Mouse (Mus musculus): ENCODE data around the gene Klk8. TPM values are rescaled to one million over a fixed set of nuclear protein-coding genes. Genes with fewer than 3 reads are reported as not detected.

Klk8 gene
- polyA plus RNA-seq, 1 experiment from 2014 or later: 31.0 TPM

DNA sequence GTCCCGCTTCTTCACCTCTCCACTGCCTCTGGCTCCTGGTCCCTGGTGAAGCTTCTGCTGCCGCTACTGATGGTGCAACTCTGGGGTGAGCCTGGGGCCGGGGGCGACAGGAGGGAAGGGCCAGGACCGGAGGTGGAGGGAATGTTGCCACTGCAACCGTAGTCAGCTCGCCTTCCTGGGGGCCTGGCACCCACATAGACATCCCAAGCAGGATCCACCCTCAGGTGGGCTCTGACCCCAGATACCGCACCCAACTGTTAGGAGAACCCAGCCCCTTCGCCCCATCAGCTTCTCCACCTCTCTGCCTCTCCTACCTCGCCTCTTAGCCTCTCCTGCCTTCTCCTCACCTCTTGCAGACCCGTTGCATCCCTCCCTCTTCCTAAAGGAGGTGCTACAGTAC lies 15.8 kb upstream of the Klk8 start:
- Histone ChIP-seq H3K4me1 (ENCODE audit: control insufficient read depth, insufficient read depth, low read length) (peaks cover 8% of the 10 kb centered on the region; the same call in 1 of the 2 replicates), H3K9ac (ENCODE audit: low read length) (no peak overlapping the region), H3K9me3 (replicated peaks; ENCODE audit: control insufficient read depth, low read length) (no peaks in the 10 kb centered on the region), H3K4me2 (ENCODE audit: low read depth, low read length) (peak overlapping the region; percentile 12; the same call in 1 of the 2 replicates), H3K27ac (ENCODE audit: low read length) (no peak overlapping the region; the same call in 1 of the 2 replicates), H3K27me3 (ENCODE audit: control insufficient read depth, insufficient read depth, low read length) (no peaks in the 10 kb centered on the region), H3K36me3 (ENCODE audit: control insufficient read depth, insufficient read depth, low read length) (no peaks in the 10 kb centered on the region), H3K4me3 (replicated peaks; ENCODE audit: low read length) (peak overlapping the region; percentile 13; the same call in 1 of the 2 replicates)
- ATAC-seq (ENCODE audit: insufficient read depth, low FRiP score): no peak
- 80% methylated on average over 11 of the region's 11 CpGs for WGBS

DNA sequence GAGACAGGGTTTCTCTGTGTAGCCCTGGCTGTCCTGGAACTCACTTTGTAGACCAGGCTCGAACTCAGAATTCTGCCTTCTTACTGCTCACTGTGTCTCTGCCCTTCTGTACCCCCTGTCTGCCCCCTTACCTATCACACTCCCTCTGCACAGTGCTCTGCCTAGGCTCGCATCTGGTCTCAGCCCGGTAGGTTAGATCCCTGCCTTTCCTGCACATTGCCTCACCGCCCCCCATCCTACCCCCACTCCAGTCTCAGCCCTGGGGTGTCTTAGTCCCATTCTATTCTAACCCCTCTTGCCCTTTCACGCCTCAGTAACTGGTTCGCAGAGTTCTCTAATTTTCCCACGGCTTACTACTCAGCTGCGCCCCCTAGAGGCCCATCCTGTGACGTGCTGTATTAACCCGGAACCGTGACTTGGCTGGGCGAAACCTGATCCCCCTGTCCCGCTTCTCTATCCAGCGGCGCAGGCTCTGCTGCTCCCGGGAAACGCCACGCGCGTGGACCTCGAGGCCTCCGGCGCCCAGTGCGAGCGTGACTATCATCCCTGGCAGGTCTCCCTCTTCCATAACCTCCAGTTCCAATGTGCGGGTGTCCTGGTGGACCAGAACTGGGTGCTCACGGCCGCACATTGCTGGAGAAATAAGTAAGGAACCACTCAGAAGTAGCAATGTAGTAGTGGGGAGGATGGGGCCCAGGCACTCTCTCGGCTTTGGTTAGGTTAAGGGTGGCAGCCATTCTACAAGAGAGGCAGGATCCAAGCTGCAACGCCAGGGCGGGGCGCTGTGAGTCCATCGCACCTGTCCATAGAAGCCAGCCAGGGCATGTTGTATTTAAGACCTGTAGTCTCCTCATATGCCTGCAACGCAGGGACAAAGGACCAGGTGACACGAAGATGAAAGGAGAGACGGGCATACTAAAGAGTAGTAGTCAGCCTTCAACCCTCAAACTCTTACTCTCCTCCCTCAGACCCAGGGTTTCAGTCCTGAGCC lies 14.8 kb upstream of the Klk8 start:
- H3K9me3 ChIP-seq (replicated peaks; ENCODE audit: control insufficient read depth, low read length): no peaks in the 10 kb centered on the region
- H3K36me3 ChIP-seq (ENCODE audit: control insufficient read depth, insufficient read depth, low read length): no peaks in the 10 kb centered on the region
- WGBS: 7% methylated on average over 36 of the region's 36 CpGs
- H3K27ac ChIP-seq (ENCODE audit: low read length): peak overlapping the region; percentile 55; the same call in 1 of the 2 replicates
- peaks cover 8% of the 10 kb centered on the region; the same call in 1 of the 2 replicates for H3K4me1 ChIP-seq (ENCODE audit: control insufficient read depth, insufficient read depth, low read length)
- peak overlapping the region; percentile 42 for H3K4me3 ChIP-seq (replicated peaks; ENCODE audit: low read length)
- H3K27me3 ChIP-seq (ENCODE audit: control insufficient read depth, insufficient read depth, low read length): no peaks in the 10 kb centered on the region
- ATAC-seq (ENCODE audit: insufficient read depth, low FRiP score): peak; percentile 74
- peak overlapping the region; percentile 69 for H3K9ac ChIP-seq (ENCODE audit: low read length)
- H3K4me2 ChIP-seq (ENCODE audit: low read depth, low read length): peak overlapping the region; percentile 82

GRCm38 (mm10) chr7:43785286-43785685 lies 12.1 kb upstream of the Klk8 start:
- no peaks in the 10 kb centered on the region for H3K9me3 ChIP-seq (replicated peaks; ENCODE audit: control insufficient read depth, low read length)
- no peak overlapping the region for H3K9ac ChIP-seq (ENCODE audit: low read length)
- WGBS: 82% methylated on average over 1 of the region's 1 CpGs
- H3K36me3 ChIP-seq (ENCODE audit: control insufficient read depth, insufficient read depth, low read length): no peaks in the 10 kb centered on the region
- H3K4me3 ChIP-seq (replicated peaks; ENCODE audit: low read length): no peak overlapping the region
- no peaks in the 10 kb centered on the region for H3K27me3 ChIP-seq (ENCODE audit: control insufficient read depth, insufficient read depth, low read length)
- no peak overlapping the region for H3K27ac ChIP-seq (ENCODE audit: low read length)
- no peak overlapping the region for H3K4me2 ChIP-seq (ENCODE audit: low read depth, low read length)
- peaks cover 8% of the 10 kb centered on the region; the same call in 1 of the 2 replicates for H3K4me1 ChIP-seq (ENCODE audit: control insufficient read depth, insufficient read depth, low read length)
- no peak for ATAC-seq (ENCODE audit: insufficient read depth, low FRiP score)

DNA sequence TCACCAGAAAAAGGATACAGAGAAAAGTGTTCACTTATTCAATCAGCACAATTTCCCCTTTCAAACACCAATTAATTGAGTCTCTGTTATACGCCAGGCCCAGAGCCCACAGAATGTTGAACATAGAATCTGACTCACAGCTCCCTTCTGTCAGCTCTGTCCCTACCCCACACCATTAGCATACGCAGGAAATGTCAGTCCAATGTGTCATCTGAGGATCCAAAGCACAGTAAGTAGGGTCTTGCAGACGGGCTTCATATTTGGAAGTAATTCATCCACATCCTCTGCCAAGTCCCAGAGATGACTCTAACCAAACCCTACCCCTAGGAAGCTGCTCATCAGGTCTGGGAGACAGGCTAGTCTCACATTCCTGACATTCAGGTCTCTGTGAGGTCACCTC lies 9.3 kb upstream of the Klk8 start:
- WGBS: 59% methylated on average over 3 of the region's 3 CpGs
- peaks cover under 1% of the 10 kb centered on the region; the same call in 1 of the 2 replicates for H3K4me1 ChIP-seq (ENCODE audit: control insufficient read depth, insufficient read depth, low read length)
- H3K9me3 ChIP-seq (replicated peaks; ENCODE audit: control insufficient read depth, low read length): no peaks in the 10 kb centered on the region
- H3K27ac ChIP-seq (ENCODE audit: low read length): no peak overlapping the region
- H3K4me3 ChIP-seq (replicated peaks; ENCODE audit: low read length): no peak overlapping the region
- no peak overlapping the region for H3K4me2 ChIP-seq (ENCODE audit: low read depth, low read length)
- H3K27me3 ChIP-seq (ENCODE audit: control insufficient read depth, insufficient read depth, low read length): no peaks in the 10 kb centered on the region
- no peaks in the 10 kb centered on the region for H3K36me3 ChIP-seq (ENCODE audit: control insufficient read depth, insufficient read depth, low read length)
- no peak overlapping the region for H3K9ac ChIP-seq (ENCODE audit: low read length)
- ATAC-seq (ENCODE audit: insufficient read depth, low FRiP score): no peak

- WGBS: 53% methylated on average over 2 of the region's 2 CpGs
- ATAC-seq (ENCODE audit: insufficient read depth, low FRiP score): no peak
Measured at GRCm38 (mm10) chr7:43789295-43789694, 8.1 kb upstream of the Klk8 start.

GRCm38 (mm10) chr7:43791591-43791990 lies 5.8 kb upstream of the Klk8 start, which contains the start of gene Klk9:
TSS of gene Klk9 (plus strand) at chr7:43791891.
- WGBS: 69% methylated on average over 7 of the region's 7 CpGs
- Histone ChIP-seq H3K9ac (ENCODE audit: low read length) (no peak within 1 kb of the TSS), H3K4me1 (ENCODE audit: control insufficient read depth, insufficient read depth, low read length) (no peaks in the 10 kb centered on the region), H3K36me3 (ENCODE audit: control insufficient read depth, insufficient read depth, low read length) (no peaks in the 10 kb centered on the region), H3K9me3 (replicated peaks; ENCODE audit: control insufficient read depth, low read length) (no peaks in the 10 kb centered on the region), H3K27ac (ENCODE audit: low read length) (no peak within 1 kb of the TSS), H3K27me3 (ENCODE audit: control insufficient read depth, insufficient read depth, low read length) (no peaks in the 10 kb centered on the region), H3K4me2 (ENCODE audit: low read depth, low read length) (no peak within 1 kb of the TSS), H3K4me3 (replicated peaks; ENCODE audit: low read length) (no peak within 1 kb of the TSS)
- no peak for ATAC-seq (ENCODE audit: insufficient read depth, low FRiP score)

More at GRCm38 (mm10) chr7:43789295-43789694, 8.1 kb upstream of the Klk8 start:
- Histone ChIP-seq H3K27ac (ENCODE audit: low read length) (no peak overlapping the region), H3K9ac (ENCODE audit: low read length) (no peak overlapping the region), H3K4me3 (replicated peaks; ENCODE audit: low read length) (no peak overlapping the region), H3K4me2 (ENCODE audit: low read depth, low read length) (no peak overlapping the region), H3K9me3 (replicated peaks; ENCODE audit: control insufficient read depth, low read length) (no peaks in the 10 kb centered on the region), H3K4me1 (ENCODE audit: control insufficient read depth, insufficient read depth, low read length) (no peaks in the 10 kb centered on the region), H3K36me3 (ENCODE audit: control insufficient read depth, insufficient read depth, low read length) (no peaks in the 10 kb centered on the region), H3K27me3 (ENCODE audit: control insufficient read depth, insufficient read depth, low read length) (no peaks in the 10 kb centered on the region)

DNA sequence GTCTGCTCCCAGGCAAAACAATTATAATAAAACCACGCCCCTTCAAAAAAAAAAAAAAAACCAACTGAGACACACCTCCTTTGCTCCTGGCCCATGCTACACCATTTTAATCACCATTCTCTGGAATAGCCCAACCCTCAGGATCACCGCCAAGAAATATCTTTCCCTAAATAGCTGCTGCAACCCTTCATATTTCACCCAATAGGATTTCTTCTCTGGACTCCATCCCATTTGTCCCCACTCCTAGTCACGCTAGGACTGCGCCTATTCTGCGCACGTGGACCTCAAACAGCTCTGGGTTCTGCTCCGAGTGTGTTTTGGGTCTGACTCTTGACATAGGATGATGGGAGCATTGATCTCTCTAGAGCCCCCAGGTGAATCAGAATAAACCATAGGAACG lies 1.0 kb upstream of the Klk8 start:
- Histone ChIP-seq H3K4me2 (ENCODE audit: low read depth, low read length) (peak overlapping the region; percentile 86), H3K9ac (ENCODE audit: low read length) (peak overlapping the region; percentile 72), H3K4me3 (replicated peaks; ENCODE audit: low read length) (peak overlapping the region; percentile 66), H3K27me3 (ENCODE audit: control insufficient read depth, insufficient read depth, low read length) (no peaks in the 10 kb centered on the region), H3K36me3 (ENCODE audit: control insufficient read depth, insufficient read depth, low read length) (no peaks in the 10 kb centered on the region), H3K9me3 (replicated peaks; ENCODE audit: control insufficient read depth, low read length) (no peaks in the 10 kb centered on the region), H3K4me1 (ENCODE audit: control insufficient read depth, insufficient read depth, low read length) (peaks cover 3% of the 10 kb centered on the region; the same call in 1 of the 2 replicates), H3K27ac (ENCODE audit: low read length) (no peak overlapping the region)
- 4% methylated on average over 8 of the region's 8 CpGs for WGBS
- ATAC-seq (ENCODE audit: insufficient read depth, low FRiP score): peak; percentile 27; the same call in 1 of the 2 replicates

GRCm38 (mm10) chr7:43797844-43798462 lies 576 bp downstream of the Klk8 start:
- 34% methylated on average over 13 of the region's 13 CpGs for WGBS
- peak; percentile 26; the same call in 1 of the 2 replicates for ATAC-seq (ENCODE audit: insufficient read depth, low FRiP score)
- peak overlapping the region; percentile 72 for H3K9ac ChIP-seq (ENCODE audit: low read length)
- peak overlapping the region; percentile 66 for H3K4me3 ChIP-seq (replicated peaks; ENCODE audit: low read length)
- peaks cover 3% of the 10 kb centered on the region; the same call in 1 of the 2 replicates for H3K4me1 ChIP-seq (ENCODE audit: control insufficient read depth, insufficient read depth, low read length)
- H3K27me3 ChIP-seq (ENCODE audit: control insufficient read depth, insufficient read depth, low read length): no peaks in the 10 kb centered on the region
- H3K27ac ChIP-seq (ENCODE audit: low read length): no peak overlapping the region
- H3K36me3 ChIP-seq (ENCODE audit: control insufficient read depth, insufficient read depth, low read length): no peaks in the 10 kb centered on the region
- H3K9me3 ChIP-seq (replicated peaks; ENCODE audit: control insufficient read depth, low read length): no peaks in the 10 kb centered on the region
- H3K4me2 ChIP-seq (ENCODE audit: low read depth, low read length): peak overlapping the region; percentile 86

DNA sequence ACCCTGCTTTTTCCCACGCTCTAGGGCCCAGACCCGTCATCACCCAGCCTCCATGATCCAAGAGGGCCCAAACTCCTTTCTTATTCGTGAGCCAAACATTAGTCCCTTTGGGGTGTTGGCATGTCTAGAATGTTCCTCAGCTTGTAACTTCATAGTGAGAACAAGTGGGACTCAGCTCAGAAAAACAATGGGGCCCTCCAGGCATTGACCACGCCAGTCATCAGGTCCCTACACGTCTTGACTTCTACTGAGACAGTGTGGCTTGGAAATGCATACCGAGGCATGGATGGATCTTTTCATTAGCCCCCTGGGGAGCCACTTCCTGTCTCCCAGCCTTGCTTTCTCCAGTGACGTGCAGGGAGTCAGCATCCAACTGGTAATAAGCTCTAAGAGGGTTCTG lies 2.5 kb downstream of the Klk8 start:
- Histone ChIP-seq H3K9me3 (replicated peaks; ENCODE audit: control insufficient read depth, low read length) (no peaks in the 10 kb centered on the region), H3K9ac (ENCODE audit: low read length) (no peak overlapping the region), H3K27ac (ENCODE audit: low read length) (no peak overlapping the region), H3K36me3 (ENCODE audit: control insufficient read depth, insufficient read depth, low read length) (no peaks in the 10 kb centered on the region), H3K27me3 (ENCODE audit: control insufficient read depth, insufficient read depth, low read length) (no peaks in the 10 kb centered on the region), H3K4me1 (ENCODE audit: control insufficient read depth, insufficient read depth, low read length) (peaks cover 3% of the 10 kb centered on the region; the same call in 1 of the 2 replicates), H3K4me3 (replicated peaks; ENCODE audit: low read length) (no peak overlapping the region), H3K4me2 (ENCODE audit: low read depth, low read length) (no peak overlapping the region)
- no peak for ATAC-seq (ENCODE audit: insufficient read depth, low FRiP score)
- 68% methylated on average over 7 of the region's 7 CpGs for WGBS
